Comparison of ENCODE assay signal across 1 mouse cellular context in genomic region chr17:35918276-35919059, GRCm38 (mm10).
A peak's percentile ranks its signal among the peaks of the same experiment; 100 is the strongest.
TF ChIP-seq lines count a peak whose summit lies in the region.

No protein-coding gene starts in this region.

TF ChIP-seq in CH12.LX, 34 proteins besides CTCF, POLR2A, EP300 and RAD21 (continued from another document):
- no peak for TF ChIP-seq PAX5 (IDR thresholded peaks at IDR 0.05; ENCODE audit: low read length)
- TF ChIP-seq SIN3A (IDR thresholded peaks at IDR 0.05; ENCODE audit: low read length): no peak; the same call in 1 of the 2 replicates
- TF ChIP-seq MAX (IDR thresholded peaks at IDR 0.05; ENCODE audit: low read length): no peak
- no peak; the same call in 1 of the 2 replicates for TF ChIP-seq NELFE (IDR thresholded peaks at IDR 0.05; ENCODE audit: low read depth, low read length)
- TF ChIP-seq KAT2A (IDR thresholded peaks at IDR 0.05; ENCODE audit: insufficient replicate concordance, low read length): no peak
- TF ChIP-seq CHD2 (IDR thresholded peaks at IDR 0.05; ENCODE audit: low read length): no peak
- TF ChIP-seq MAZ (IDR thresholded peaks at IDR 0.05; ENCODE audit: low read depth, low read length): no peak
- no peak for TF ChIP-seq JUND (conservative IDR thresholded peaks at IDR 0.05; ENCODE audit: low read depth, low read length)
- TF ChIP-seq POLR2AphosphoS2 (IDR thresholded peaks at IDR 0.05; ENCODE audit: low read depth, low read length): peak; percentile 90
- 0 out of 2 replicates have a peak, but pooled peaks have one; percentile 63 for TF ChIP-seq RCOR1 (conservative IDR thresholded peaks at IDR 0.05; ENCODE audit: low read depth, low read length)
- peak; percentile 67; the same call in 1 of the 2 replicates for TF ChIP-seq ZNF384 (IDR thresholded peaks at IDR 0.05; ENCODE audit: low read depth, low read length)
- no peak; the same call in 1 of the 2 replicates for TF ChIP-seq IRF4 (IDR thresholded peaks at IDR 0.05; ENCODE audit: low read depth, low read length)
- no peak for TF ChIP-seq SMC3 (IDR thresholded peaks at IDR 0.05; ENCODE audit: low read depth, low read length)
- peak; percentile 46; the same call in 1 of the 2 replicates for TF ChIP-seq MEF2A (IDR thresholded peaks at IDR 0.05; ENCODE audit: borderline replicate concordance, low read depth, low read length)
